ENCODE assay signal across 10 mouse cellular contexts in the genomic region with DNA sequence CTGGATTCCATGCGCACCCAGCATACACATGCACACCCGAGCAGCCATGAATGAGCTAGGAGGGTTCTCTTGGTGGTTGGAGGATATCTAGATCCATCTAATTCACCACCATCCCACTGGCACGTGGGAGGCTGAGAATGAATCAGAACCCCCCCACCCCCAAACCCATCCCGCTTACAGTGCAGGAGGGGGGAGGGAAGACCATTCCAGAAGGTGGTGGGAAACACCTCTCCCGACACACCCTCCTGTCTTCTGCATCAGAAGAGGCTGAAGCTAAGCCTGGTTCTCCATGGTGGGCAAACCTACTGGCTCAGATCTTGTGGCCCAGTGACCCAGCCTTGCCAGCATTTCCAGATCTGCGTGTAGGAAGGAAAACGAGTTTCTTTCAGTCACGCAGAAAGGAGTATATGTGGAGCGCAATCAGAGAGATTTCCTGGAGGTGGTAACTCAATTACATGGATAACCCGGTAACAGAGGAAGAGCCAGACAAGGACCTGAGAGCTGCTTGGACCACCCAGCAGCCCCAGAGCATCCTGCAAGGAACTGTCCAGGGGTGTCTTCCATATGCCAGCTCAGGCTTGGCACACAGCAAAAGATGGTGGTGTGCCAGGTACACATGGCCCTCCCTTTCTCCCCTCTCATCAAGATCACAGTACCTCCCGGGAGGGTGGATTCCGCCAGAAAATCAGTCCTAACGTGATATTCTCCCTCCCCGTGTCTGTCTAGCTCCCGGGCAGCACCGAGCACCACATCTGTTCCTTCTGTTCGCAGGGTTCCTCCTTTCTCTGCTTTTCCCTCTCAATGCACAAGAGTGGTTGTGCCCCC. TPM values are rescaled to one million over a fixed set of nuclear protein-coding genes. Genes with fewer than 3 reads are reported as not detected.
DNase-seq lines count a peak whose midpoint lies in the region; ATAC-seq and TF ChIP-seq lines count a peak whose summit lies in the region.
"Had no signal": no experiment of that assay in that cellular context is flagged by ENCODE, and none has a peak within 500 bp of the region (broad histone marks: within the 10 kb centered on the region; RNA-seq: fewer than 3 reads in every experiment).

No protein-coding gene starts in this region.

- H3K9ac ChIP-seq in lung, embryonic 14.5 days = 0 out of 2 replicates have a peak overlapping the region, but pooled peaks have one; percentile 53
- 0 out of 2 replicates have a peak overlapping the region, but pooled peaks have one; percentile 64 for H3K9ac ChIP-seq in embryonic facial prominence, embryonic 14.5 days (ENCODE audit: low read depth, low read length)
- H3K9ac ChIP-seq in hindbrain, embryonic 15.5 days = peak overlapping the region; percentile 87
- peak overlapping the region; percentile 94 for H3K9ac ChIP-seq in neural tube, embryonic 13.5 days

- H3K4me3 ChIP-seq in lung, embryonic 14.5 days (ENCODE audit: low read depth, low read length) = peak overlapping the region; percentile 67; the same call in 1 of the 2 replicates
- peak overlapping the region; percentile 52 for H3K4me3 ChIP-seq in embryonic facial prominence, embryonic 14.5 days (ENCODE audit: low read depth, low read length)
- H3K4me3 ChIP-seq in hindbrain, embryonic 15.5 days = peak overlapping the region; percentile 89
- H3K4me3 ChIP-seq in neural tube, embryonic 13.5 days = peak overlapping the region; percentile 88

- H3K4me2 ChIP-seq in lung, embryonic 14.5 days = peak overlapping the region; percentile 98
- H3K4me2 ChIP-seq in embryonic facial prominence, embryonic 14.5 days (ENCODE audit: low read depth, low read length) = peak overlapping the region; percentile 70
- peak overlapping the region; percentile 80 for H3K4me2 ChIP-seq in hindbrain, embryonic 15.5 days
- H3K4me2 ChIP-seq in neural tube, embryonic 13.5 days = peak overlapping the region; percentile 76

- H3K27ac ChIP-seq in lung, embryonic 14.5 days (ENCODE audit: low read depth) = 0 out of 2 replicates have a peak overlapping the region, but pooled peaks have one; percentile 50
- no peak overlapping the region for H3K27ac ChIP-seq in embryonic facial prominence, embryonic 14.5 days (replicated peaks; ENCODE audit: low read depth, low read length)
- peak overlapping the region; percentile 98 for H3K27ac ChIP-seq in hindbrain, embryonic 15.5 days (replicated peaks)
- H3K27ac ChIP-seq in neural tube, embryonic 13.5 days (replicated peaks) = peak overlapping the region; percentile 98

- H3K9me3 ChIP-seq in lung, embryonic 14.5 days (ENCODE audit: low read depth, low read length) = no peaks in the 10 kb centered on the region
- no peaks in the 10 kb centered on the region for H3K9me3 ChIP-seq in embryonic facial prominence, embryonic 14.5 days (ENCODE audit: control insufficient read depth, low read length)
- H3K9me3 ChIP-seq in hindbrain, embryonic 15.5 days = no peaks in the 10 kb centered on the region
- H3K9me3 ChIP-seq in neural tube, embryonic 13.5 days = no peaks in the 10 kb centered on the region

- no peak for TF ChIP-seq CTCF in lung, embryonic 14.5 days (IDR thresholded peaks at IDR 0.05; ENCODE audit: low read depth)

- no peaks in the 10 kb centered on the region for H3K36me3 ChIP-seq in lung, embryonic 14.5 days (ENCODE audit: insufficient read depth)
- no peaks in the 10 kb centered on the region for H3K36me3 ChIP-seq in embryonic facial prominence, embryonic 14.5 days (ENCODE audit: control insufficient read depth, insufficient read depth, low read length)
- no peaks in the 10 kb centered on the region for H3K36me3 ChIP-seq in hindbrain, embryonic 15.5 days
- peaks cover 13% of the 10 kb centered on the region for H3K36me3 ChIP-seq in neural tube, embryonic 13.5 days

- 73% methylated on average over 17 of the region's 17 CpGs for WGBS in lung, embryonic 14.5 days
- 69% methylated on average over 17 of the region's 17 CpGs for whole genome bisulfite sequencing in embryonic facial prominence, embryonic 14.5 days
- 46% methylated on average over 17 of the region's 17 CpGs for WGBS in hindbrain, embryonic 15.5 days
- 54% methylated on average over 17 of the region's 17 CpGs for WGBS in neural tube, embryonic 13.5 days

- peaks cover 3% of the 10 kb centered on the region; the same call in 1 of the 2 replicates for H3K4me1 ChIP-seq in lung, embryonic 14.5 days (ENCODE audit: insufficient read depth)
- H3K4me1 ChIP-seq in embryonic facial prominence, embryonic 14.5 days (ENCODE audit: control insufficient read depth, insufficient read depth, low read length) = peaks cover 10% of the 10 kb centered on the region; the same call in 1 of the 2 replicates
- peaks cover 87% of the 10 kb centered on the region for H3K4me1 ChIP-seq in hindbrain, embryonic 15.5 days (replicated peaks)
- peaks cover 94% of the 10 kb centered on the region for H3K4me1 ChIP-seq in neural tube, embryonic 13.5 days (replicated peaks)

- peaks cover 70% of the 10 kb centered on the region for H3K27me3 ChIP-seq in lung, embryonic 14.5 days (ENCODE audit: insufficient read depth, low read length)
- H3K27me3 ChIP-seq in embryonic facial prominence, embryonic 14.5 days (replicated peaks; ENCODE audit: control insufficient read depth, insufficient read depth, low read length) = peaks cover 58% of the 10 kb centered on the region
- no peaks in the 10 kb centered on the region for H3K27me3 ChIP-seq in hindbrain, embryonic 15.5 days
- peaks cover 19% of the 10 kb centered on the region for H3K27me3 ChIP-seq in neural tube, embryonic 13.5 days

- no peak for DNase-seq in lung, embryonic 14.5 days
- no peak for DNase-seq in lung, postnatal 10 days
- no peak for DNase-seq in embryonic facial prominence, embryonic 14.5 days (ENCODE audit: low spot score)
- no peak for DNase-seq in spleen, postnatal 10 days (ENCODE audit: low spot score in 2 of 2)
- DNase-seq in layer of hippocampus, postnatal 14 days (ENCODE audit: low spot score in 2 of 2) = no peak

- ATAC-seq in lung, embryonic 14.5 days (ENCODE audit: insufficient read depth) = no peak
- no peak for ATAC-seq in embryonic facial prominence, embryonic 14.5 days (ENCODE audit: low read depth)
- no peak for ATAC-seq in hindbrain, embryonic 15.5 days (ENCODE audit: low FRiP score, low read depth)
- ATAC-seq in neural tube, embryonic 13.5 days (ENCODE audit: low read depth) = no peak
- ATAC-seq in megakaryocyte progenitor cell, adult 5-6 weeks (replicated peaks; ENCODE audit: poor library complexity) = no peak

RNA-seq across cellular contexts. Expression of a gene that starts 23.1 kb away (rescaled TPM):
- 4.7 and 5.7 TPM in 2 replicates for polyA plus RNA-seq in lung, embryonic 14.5 days (2014; fragmentation: Nextera tagmentation; extraction: Ambion mirVana)
- polyA plus RNA-seq in embryonic facial prominence, embryonic 14.5 days (2014; fragmentation: Nextera tagmentation; extraction: Ambion mirVana) = 7.2 and 8.1 TPM in 2 replicates
- 19.1 and 21.2 TPM in 2 replicates for polyA plus RNA-seq in hindbrain, embryonic 15.5 days (2015; fragmentation: Nextera tagmentation; extraction: Ambion mirVana)
- polyA plus RNA-seq in neural tube, embryonic 13.5 days (2015; fragmentation: Nextera tagmentation; extraction: Ambion mirVana) = 21.2 and 22.2 TPM in 2 replicates
- 19.6 and 20.7 TPM in 2 replicates for total RNA-seq in megakaryocyte progenitor cell, adult 5-6 weeks (2015)
- total RNA-seq in megakaryocyte progenitor cell, adult 5-6 weeks (2017) = 11.8 and 12.3 TPM in 2 replicates
- 10 to 100 TPM; 25.1 to 28.7 TPM for total RNA-seq in layer of hippocampus, postnatal 14 days (2021)

RNA-seq across cellular contexts. Expression of a gene that starts 53.3 kb away (rescaled TPM):
- not detected in 2 replicates for polyA plus RNA-seq in lung, embryonic 14.5 days (2014; fragmentation: Nextera tagmentation; extraction: Ambion mirVana)
- 0.35 TPM in 1 of 2 replicates, not detected in the other for polyA plus RNA-seq in embryonic facial prominence, embryonic 14.5 days (2014; fragmentation: Nextera tagmentation; extraction: Ambion mirVana)
- not detected in 2 replicates for polyA plus RNA-seq in hindbrain, embryonic 15.5 days (2015; fragmentation: Nextera tagmentation; extraction: Ambion mirVana)
- polyA plus RNA-seq in neural tube, embryonic 13.5 days (2015; fragmentation: Nextera tagmentation; extraction: Ambion mirVana) = not detected in 2 replicates
- 0.12 TPM in 1 of 2 replicates, not detected in the other for total RNA-seq in megakaryocyte progenitor cell, adult 5-6 weeks (2015)
- total RNA-seq in megakaryocyte progenitor cell, adult 5-6 weeks (2017) = not detected in 2 replicates
- not detected for total RNA-seq in layer of hippocampus, postnatal 14 days (2021)
- total RNA-seq: neutrophil, adult 5-6 weeks had no signal
- polyA plus RNA-seq: frontal cortex, adult 2 months had no signal
